Mouse (Mus musculus) spleen, adult 18-20 months (tissue): Measurements from ENCODE around the gene Tssk2.

Experiments used
- DNase-seq, 2 experiments: peaks; one replicate each; pipeline ENCODE4 v3.0.0; 2022; ENCODE audit warnings: mixed read lengths in 2 of 2

The Tssk2 gene

GRCm38 (mm10) chr16:17898462-17898861 is at the start of gene Tssk2, which contains the start of gene Dgcr2:
Gene Tssk2, plus strand, starts transcription at chr16:17898637.
Gene Dgcr2, minus strand, starts transcription at chr16:17898562.
- no peak for DNase-seq

- DNase-seq, result no peak
Measured at GRCm38 (mm10) chr16:17848928-17849327, 49.5 kb upstream of the Tssk2 start.

GRCm38 (mm10) chr16:17849486-17849885 is 49.0 kb upstream of the Tssk2 start:
- DNase-seq, result no peak

- DNase-seq, result no peak
Measured at GRCm38 (mm10) chr16:17851331-17851730, 47.1 kb upstream of the Tssk2 start.

- no peak for DNase-seq
Measured at GRCm38 (mm10) chr16:17851860-17852259, 46.6 kb upstream of the Tssk2 start.

- DNase-seq, result no peak
Measured at GRCm38 (mm10) chr16:17853263-17853662, 45.2 kb upstream of the Tssk2 start.

GRCm38 (mm10) chr16:17857157-17857556 is 41.3 kb upstream of the Tssk2 start:
- DNase-seq, result no peak

GRCm38 (mm10) chr16:17858592-17858991 is 39.8 kb upstream of the Tssk2 start:
- peak in 1 of 2 experiments; percentile 15 for DNase-seq

GRCm38 (mm10) chr16:17865293-17865692 is 33.1 kb upstream of the Tssk2 start:
- no peak for DNase-seq

GRCm38 (mm10) chr16:17865770-17866169 is 32.7 kb upstream of the Tssk2 start:
- no peak for DNase-seq

- DNase-seq, result no peak
Measured at GRCm38 (mm10) chr16:17871248-17871647, 27.2 kb upstream of the Tssk2 start.

GRCm38 (mm10) chr16:17872995-17873394 is 25.4 kb upstream of the Tssk2 start:
- no peak for DNase-seq

GRCm38 (mm10) chr16:17875174-17875573 is 23.3 kb upstream of the Tssk2 start:
- DNase-seq, result no peak

GRCm38 (mm10) chr16:17876096-17876495 is 22.3 kb upstream of the Tssk2 start:
- DNase-seq, result no peak

GRCm38 (mm10) chr16:17879571-17879970 is 18.9 kb upstream of the Tssk2 start:
- no peak for DNase-seq

- DNase-seq, result no peak
Measured at GRCm38 (mm10) chr16:17882196-17882595, 16.2 kb upstream of the Tssk2 start.

GRCm38 (mm10) chr16:17884116-17884515 is 14.3 kb upstream of the Tssk2 start:
- no peak for DNase-seq

GRCm38 (mm10) chr16:17889689-17890341 is 8.6 kb upstream of the Tssk2 start:
- DNase-seq, result no peak

- DNase-seq, result no peak
Measured at GRCm38 (mm10) chr16:17890342-17890727, 8.1 kb upstream of the Tssk2 start.

- peak; percentile 18 to 35 for DNase-seq
Measured at GRCm38 (mm10) chr16:17890917-17891566, 7.4 kb upstream of the Tssk2 start.

GRCm38 (mm10) chr16:17891567-17891959 is 6.9 kb upstream of the Tssk2 start, which contains the start of gene Gm20518:
Gene Gm20518, minus strand, starts transcription at chr16:17891671.
- DNase-seq, result peak; percentile 97 to 100

- no peak for DNase-seq
Measured at GRCm38 (mm10) chr16:17892606-17893005, 5.8 kb upstream of the Tssk2 start.

GRCm38 (mm10) chr16:17893923-17894322 is 4.5 kb upstream of the Tssk2 start, which contains the start of gene Tssk1:
Gene Tssk1, plus strand, starts transcription at chr16:17894223.
- DNase-seq, result no peak

GRCm38 (mm10) chr16:17896091-17896490 is 2.3 kb upstream of the Tssk2 start:
- DNase-seq, result no peak
